Mouse (Mus musculus) G1E (cell line): ENCODE results near the gene Pdcd11.

Experiments
- CTCF ChIP-seq: IDR thresholded peaks from 2 replicates; pipeline ENCODE4 v1.5.1; 2012; ENCODE audit warnings: low read depth, low read length, inconsistent platforms, mixed read lengths
- GATA1 ChIP-seq: IDR thresholded peaks from 2 replicates; pipeline ENCODE4 v1.6.1; 2012; ENCODE audit warnings: borderline replicate concordance, low read length, inconsistent platforms, mixed read lengths
- GATA2 ChIP-seq: IDR thresholded peaks from 2 replicates; pipeline ENCODE4 v1.6.1; 2012; ENCODE audit warnings: low read depth, low read length, inconsistent platforms, borderline replicate concordance
- POLR2AphosphoS5 ChIP-seq: IDR thresholded peaks from 2 replicates; pipeline ENCODE4 v1.6.1; 2012; ENCODE audit warnings: low read depth, low read length, inconsistent platforms; ENCODE audit not compliant: insufficient replicate concordance
- TAL1 ChIP-seq: conservative IDR thresholded peaks from 2 replicates; pipeline ENCODE4 v1.6.1; 2012; ENCODE audit warnings: low read depth, low read length, inconsistent platforms, mixed read lengths

GRCm38 (mm10) chr19:47175472-47175871, 84.9 kb downstream of the Pdcd11 start:
- TF ChIP-seq CTCF = no peak
- TF ChIP-seq GATA1 = no peak
- TF ChIP-seq POLR2AphosphoS5 = no peak
- TF ChIP-seq TAL1 = no peak
- TF ChIP-seq GATA2 = no peak
